Mouse (Mus musculus) kidney, embryonic 15.5 days (tissue): ENCODE data around the gene Slit1. TPM values are rescaled to one million over a fixed set of nuclear protein-coding genes. Genes with fewer than 3 reads are reported as not detected.

ENCODE experiments used
- ATAC-seq: fragments of 200-750 bp; cut with Nextera tagmentation; replicated peaks from 2 replicates; pipeline ENCODE4 v1.8.0; 2017; ENCODE audit warnings: moderate TSS enrichment; ENCODE audit not compliant: low FRiP score
- H3K27ac ChIP-seq: fragments of 300-500 bp; sonication (generic); 2 replicates; pipeline ENCODE4 v1.5.1; 2015; ENCODE audit warnings: mild to moderate bottlenecking, inconsistent platforms
- H3K27me3 ChIP-seq: fragments of 300-500 bp; sonication (generic); 2 replicates; pipeline ENCODE4 v1.6.1; 2015; ENCODE audit warnings: inconsistent platforms
- H3K36me3 ChIP-seq: fragments of 300-500 bp; sonication (generic); 2 replicates; pipeline ENCODE4 v1.6.1; 2015; ENCODE audit warnings: inconsistent platforms
- H3K4me1 ChIP-seq: fragments of 300-500 bp; sonication (generic); 2 replicates; pipeline ENCODE4 v1.6.1; 2015; ENCODE audit warnings: inconsistent platforms
- H3K4me2 ChIP-seq: fragments of 300-500 bp; sonication (generic); 2 replicates; pipeline ENCODE4 v1.6.1; 2015; ENCODE audit warnings: moderate library complexity, mild to moderate bottlenecking, inconsistent platforms
- H3K4me3 ChIP-seq: fragments of 300-500 bp; sonication (generic); replicated peaks from 2 replicates; pipeline ENCODE4 v1.5.1; 2015; ENCODE audit warnings: mild to moderate bottlenecking, inconsistent platforms
- H3K9ac ChIP-seq: fragments of 300-500 bp; sonication (generic); 2 replicates; pipeline ENCODE4 v1.6.1; 2015; ENCODE audit warnings: mild to moderate bottlenecking, inconsistent platforms
- H3K9me3 ChIP-seq: fragments of 300-500 bp; sonication (generic); replicated peaks from 2 replicates; pipeline ENCODE4 v1.6.1; 2016; ENCODE audit warnings: inconsistent platforms
- WGBS: fragments of 180-500 bp; shearing (Covaris S2); methylation state at CpG from one replicate; pipeline ENCODE4 v1.1.7; 2015; ENCODE audit warnings: mixed read lengths; 5-methylcytosine and 5-hydroxymethylcytosine counted together
- microRNA-seq: library from miRNA; unstranded; fragments of <30 nt; microRNA quantifications from one replicate; pipeline ENCODE4, GENCODE M21; 2016
- polyA plus RNA-seq: library from polyadenylated mRNA; unstranded; fragments of >200 nt; fragmentation: Nextera tagmentation; extraction: Ambion mirVana; gene quantifications from 2 replicates; pipeline ENCODE4 v1.2.1, GENCODE M21; 2015

The Slit1 gene
- polyA plus RNA-seq, 1 experiment from 2014 or later = 6.3 TPM

- no peak within 1 kb of the TSS for H3K4me3 ChIP-seq
- no peaks in the 10 kb centered on the region for H3K27me3 ChIP-seq
- H3K36me3 ChIP-seq = peaks cover 48% of the 10 kb centered on the region
- no peak for ATAC-seq
- 91% methylated on average over 23 of the region's 23 CpGs for WGBS
- H3K4me2 ChIP-seq = no peak within 1 kb of the TSS
- H3K27ac ChIP-seq = no peak within 1 kb of the TSS
- no peaks in the 10 kb centered on the region for H3K4me1 ChIP-seq
- no peak within 1 kb of the TSS for H3K9ac ChIP-seq
- no peaks in the 10 kb centered on the region for H3K9me3 ChIP-seq
Measured at GRCm38 (mm10) chr19:41581706-41582420, 161.6 kb downstream of the Slit1 start, which contains the start of gene Gm340. Gm340 (plus strand) TSS chr19:41582370.

- H3K27ac ChIP-seq = no peak overlapping the region
- no peak overlapping the region for H3K4me3 ChIP-seq
- H3K36me3 ChIP-seq = peaks cover 30% of the 10 kb centered on the region
- H3K4me2 ChIP-seq = no peak overlapping the region
- no peak overlapping the region for H3K9ac ChIP-seq
- no peaks in the 10 kb centered on the region for H3K9me3 ChIP-seq
- H3K4me1 ChIP-seq = no peaks in the 10 kb centered on the region
- ATAC-seq = no peak
- whole genome bisulfite sequencing = 77% methylated on average over 4 of the region's 4 CpGs
- H3K27me3 ChIP-seq = no peaks in the 10 kb centered on the region
Measured at GRCm38 (mm10) chr19:41579311-41579920, 164.0 kb downstream of the Slit1 start.

DNA sequence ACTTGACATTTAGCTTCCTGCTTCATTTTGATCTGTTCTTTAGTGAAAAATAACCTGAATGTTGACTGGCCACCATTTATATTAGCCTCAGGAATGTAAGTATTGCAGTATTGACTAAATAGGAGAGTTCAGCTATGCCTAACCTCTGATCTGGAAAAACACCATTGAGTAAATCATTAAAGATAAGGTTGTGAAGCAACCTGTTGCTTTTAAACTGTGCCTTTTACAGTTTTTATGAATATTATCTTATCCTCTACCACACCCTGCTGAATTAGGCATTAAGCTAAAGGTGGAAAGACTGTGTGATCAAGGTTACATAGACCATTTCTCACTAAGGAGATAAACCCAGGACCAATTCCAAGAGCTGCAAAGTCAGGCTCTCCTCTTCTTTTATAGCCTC, 165.9 kb downstream of the Slit1 start:
- H3K9me3 ChIP-seq = no peaks in the 10 kb centered on the region
- no peak overlapping the region for H3K4me2 ChIP-seq
- no peak for ATAC-seq
- H3K9ac ChIP-seq = no peak overlapping the region
- H3K4me3 ChIP-seq = no peak overlapping the region
- H3K27ac ChIP-seq = no peak overlapping the region
- H3K4me1 ChIP-seq = no peaks in the 10 kb centered on the region
- H3K27me3 ChIP-seq = no peaks in the 10 kb centered on the region
- peaks cover 11% of the 10 kb centered on the region for H3K36me3 ChIP-seq

- H3K4me1 ChIP-seq = no peaks in the 10 kb centered on the region
- 89% methylated on average over 2 of the region's 2 CpGs for WGBS
- no peaks in the 10 kb centered on the region for H3K9me3 ChIP-seq
- no peak overlapping the region for H3K9ac ChIP-seq
- no peak overlapping the region for H3K27ac ChIP-seq
- no peaks in the 10 kb centered on the region for H3K36me3 ChIP-seq
- H3K4me2 ChIP-seq = no peak overlapping the region
- no peaks in the 10 kb centered on the region for H3K27me3 ChIP-seq
- no peak for ATAC-seq
- H3K4me3 ChIP-seq = no peak overlapping the region
Measured at GRCm38 (mm10) chr19:41573700-41574099, 169.8 kb downstream of the Slit1 start.

GRCm38 (mm10) chr19:41568791-41569190, 174.7 kb downstream of the Slit1 start:
- Histone ChIP-seq H3K27me3 (no peaks in the 10 kb centered on the region), H3K4me3 (no peak overlapping the region), H3K9me3 (no peaks in the 10 kb centered on the region), H3K27ac (no peak overlapping the region), H3K4me1 (no peaks in the 10 kb centered on the region), H3K36me3 (no peaks in the 10 kb centered on the region), H3K9ac (no peak overlapping the region), H3K4me2 (no peak overlapping the region)
- ATAC-seq = no peak
- WGBS = 75% methylated on average over 2 of the region's 2 CpGs

GRCm38 (mm10) chr19:41560856-41561255, 182.6 kb downstream of the Slit1 start:
- Histone ChIP-seq H3K27me3 (no peaks in the 10 kb centered on the region), H3K27ac (no peak overlapping the region), H3K4me1 (no peaks in the 10 kb centered on the region), H3K36me3 (peaks cover 38% of the 10 kb centered on the region), H3K9ac (no peak overlapping the region), H3K9me3 (no peaks in the 10 kb centered on the region), H3K4me3 (no peak overlapping the region), H3K4me2 (no peak overlapping the region)
- WGBS = 89% methylated on average over 3 of the region's 3 CpGs
- no peak for ATAC-seq

GRCm38 (mm10) chr19:41558891-41559486, 184.5 kb downstream of the Slit1 start:
- no peak for ATAC-seq
- Histone ChIP-seq H3K9me3 (no peaks in the 10 kb centered on the region), H3K27me3 (no peaks in the 10 kb centered on the region), H3K4me3 (no peak overlapping the region), H3K9ac (no peak overlapping the region), H3K27ac (no peak overlapping the region), H3K4me1 (no peaks in the 10 kb centered on the region), H3K36me3 (peaks cover 43% of the 10 kb centered on the region), H3K4me2 (no peak overlapping the region)
- WGBS = 92% methylated on average over 9 of the region's 9 CpGs

DNA sequence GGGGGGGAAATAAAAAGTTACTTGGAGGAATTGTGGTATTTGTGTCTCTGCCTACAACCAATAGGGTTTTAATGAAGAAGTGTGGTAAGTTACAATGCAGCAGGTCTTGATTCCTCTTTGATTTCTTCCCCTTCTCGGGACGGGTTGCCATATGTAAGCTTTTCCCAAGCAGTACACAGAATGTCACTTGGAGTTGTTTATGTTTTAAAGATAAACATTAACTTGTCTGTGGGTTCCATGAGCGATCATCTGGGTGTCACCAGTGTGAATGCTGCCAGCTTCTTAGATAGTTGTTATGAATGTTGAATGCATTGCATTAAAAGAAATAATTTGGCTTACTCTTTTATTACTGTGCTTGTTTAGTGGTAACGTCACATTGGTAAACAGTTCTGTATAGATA, 186.0 kb downstream of the Slit1 start:
- Histone ChIP-seq H3K27me3 (no peaks in the 10 kb centered on the region), H3K4me2 (no peak overlapping the region), H3K4me3 (no peak overlapping the region), H3K9ac (no peak overlapping the region), H3K4me1 (no peaks in the 10 kb centered on the region), H3K36me3 (peaks cover 53% of the 10 kb centered on the region), H3K9me3 (no peaks in the 10 kb centered on the region), H3K27ac (no peak overlapping the region)
- WGBS = 80% methylated on average over 4 of the region's 4 CpGs
- ATAC-seq = no peak

GRCm38 (mm10) chr19:41556981-41557380, 186.5 kb downstream of the Slit1 start:
- H3K27me3 ChIP-seq = no peaks in the 10 kb centered on the region
- H3K27ac ChIP-seq = no peak overlapping the region
- H3K4me2 ChIP-seq = no peak overlapping the region
- no peaks in the 10 kb centered on the region for H3K9me3 ChIP-seq
- no peak overlapping the region for H3K9ac ChIP-seq
- H3K36me3 ChIP-seq = peaks cover 55% of the 10 kb centered on the region
- no peak overlapping the region for H3K4me3 ChIP-seq
- 80% methylated on average over 4 of the region's 4 CpGs for WGBS
- H3K4me1 ChIP-seq = no peaks in the 10 kb centered on the region
- no peak for ATAC-seq

Small RNA genes lying within 50 kb of the gene (microRNA-seq; reads per million reads assigned to microRNA genes)
- gene Mir8091 = not detected

Other genes starting within 250 kb of the Slit1 start
- gene Gm340, start 161.3 kb downstream of the Slit1 start, polyA plus RNA-seq = 1.9 and 2.8 TPM in 2 replicates
- gene Arhgap19, start 58.4 kb upstream of the Slit1 start, polyA plus RNA-seq = 29.7 and 29.9 TPM in 2 replicates
- 5.6 and 6.3 TPM in 2 replicates for gene Frat1, start 86.3 kb upstream of the Slit1 start, polyA plus RNA-seq
- 4.8 and 5.9 TPM in 2 replicates for gene Frat2, start 104.5 kb upstream of the Slit1 start, polyA plus RNA-seq
- gene Rrp12, start 152.5 kb upstream of the Slit1 start, polyA plus RNA-seq = 17.8 and 18.8 TPM in 2 replicates
- 688 and 748 TPM in 2 replicates for gene Pgam1, start 168.3 kb upstream of the Slit1 start, polyA plus RNA-seq
- 85.1 TPM in 2 replicates for gene Exosc1, start 189.8 kb upstream of the Slit1 start, polyA plus RNA-seq
- 81.6 and 89.6 TPM in 2 replicates for gene Zdhhc16, start 189.8 kb upstream of the Slit1 start, polyA plus RNA-seq
- gene Mms19, start 237.5 kb upstream of the Slit1 start, polyA plus RNA-seq = 40.6 and 45.6 TPM in 2 replicates
- 29.0 and 32.3 TPM in 2 replicates for gene Ubtd1, start 238.1 kb upstream of the Slit1 start, polyA plus RNA-seq